Mouse (Mus musculus) forebrain, embryonic 15.5 days (tissue): ENCODE results near the gene Zfp119a. TPM values are rescaled to one million over a fixed set of nuclear protein-coding genes. Genes with fewer than 3 reads are reported as not detected.
"Not testable (repeated sequence)": the region's sequence is repeated elsewhere in the genome, so short reads cannot be mapped to it uniquely, and the experiment has no call there.

ENCODE experiments used
- ATAC-seq: fragments of 200-750 bp; cut with Nextera tagmentation; replicated peaks from 2 replicates; pipeline ENCODE4 v1.8.0; 2017; ENCODE audit warnings: mild to moderate bottlenecking, moderate TSS enrichment, moderate library complexity
- H3K27ac ChIP-seq: fragments of 300-500 bp; sonication (generic); replicated peaks from 2 replicates; pipeline ENCODE4 v1.5.1; 2015; ENCODE audit warnings: mild to moderate bottlenecking, inconsistent platforms
- H3K27me3 ChIP-seq: fragments of 300-500 bp; sonication (generic); 2 replicates; pipeline ENCODE4 v1.6.1; 2015; ENCODE audit warnings: inconsistent platforms
- H3K36me3 ChIP-seq: fragments of 300-500 bp; sonication (generic); 2 replicates; pipeline ENCODE4 v1.6.1; 2015; ENCODE audit warnings: mild to moderate bottlenecking, inconsistent platforms
- H3K4me1 ChIP-seq: fragments of 300-500 bp; sonication (generic); 2 replicates; pipeline ENCODE4 v1.6.1; 2015; ENCODE audit warnings: inconsistent platforms
- H3K4me2 ChIP-seq: fragments of 300-500 bp; sonication (generic); replicated peaks from 2 replicates; pipeline ENCODE4 v1.6.1; 2015; ENCODE audit warnings: mild to moderate bottlenecking, inconsistent platforms
- H3K4me3 ChIP-seq: fragments of 300-500 bp; sonication (generic); 2 replicates; pipeline ENCODE4 v1.5.1; 2015; ENCODE audit warnings: mild to moderate bottlenecking, inconsistent platforms
- H3K9ac ChIP-seq: fragments of 300-500 bp; sonication (generic); replicated peaks from 2 replicates; pipeline ENCODE4 v1.6.1; 2015; ENCODE audit warnings: mild to moderate bottlenecking, inconsistent platforms
- H3K9me3 ChIP-seq: fragments of 300-500 bp; sonication (generic); 2 replicates; pipeline ENCODE4 v1.6.1; 2016; ENCODE audit warnings: inconsistent platforms
- WGBS: fragments of 180-500 bp; shearing (Covaris S2); methylation state at CpG from one replicate; pipeline ENCODE4 v1.1.7; 2015; ENCODE audit warnings: mixed read lengths; 5-methylcytosine and 5-hydroxymethylcytosine counted together
- polyA plus RNA-seq: library from polyadenylated mRNA; unstranded; fragments of >200 nt; fragmentation: Nextera tagmentation; extraction: Ambion mirVana; gene quantifications from 2 replicates; pipeline ENCODE4 v1.2.1, GENCODE M21; 2015

Zfp119a gene
- 11.4 and 13.1 TPM in 2 replicates for polyA plus RNA-seq

DNA sequence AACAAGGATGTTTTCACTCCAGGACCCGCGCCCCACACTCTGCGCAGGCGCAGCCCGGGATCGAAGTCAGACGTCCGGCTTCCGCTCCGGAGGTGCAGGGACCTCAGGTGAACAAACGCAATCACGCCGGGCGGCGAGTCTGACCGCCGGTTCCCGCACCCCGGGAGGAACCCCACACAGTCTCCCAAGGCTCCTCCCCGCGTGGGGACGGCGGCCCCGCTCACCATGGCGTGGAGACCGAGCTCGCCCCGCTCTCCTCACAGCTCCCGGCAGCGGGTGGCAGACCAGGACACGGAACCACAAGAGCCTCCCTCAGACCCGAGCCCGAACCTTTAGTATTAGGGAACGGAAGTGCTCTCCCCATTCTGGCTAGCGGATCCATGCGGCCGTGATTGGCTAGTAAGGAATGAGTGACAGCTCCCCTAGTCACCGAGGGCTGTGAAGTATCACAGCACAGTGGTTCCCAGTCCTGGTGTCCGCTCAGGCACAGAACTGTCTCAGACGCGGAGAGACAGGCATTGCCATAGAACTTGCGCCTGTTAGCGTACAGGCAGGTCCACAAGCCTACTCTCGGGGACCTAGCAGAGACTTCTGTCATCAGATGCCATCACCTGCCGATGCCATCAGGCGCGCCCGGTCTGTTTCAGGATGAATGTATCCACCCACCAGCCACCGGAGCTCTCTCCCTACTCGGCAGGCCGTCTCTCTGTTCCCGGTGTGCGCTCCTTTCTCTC lies at the start of gene Zfp119a:
Gene Zfp119a, minus strand, starts transcription at position 295 of the 734 bp plus-strand sequence.
- peak within 1 kb of the TSS; percentile 55 for H3K9ac ChIP-seq
- H3K4me3 ChIP-seq, result peak within 1 kb of the TSS; percentile 51
- peak; percentile 100 for ATAC-seq
- under 1% methylated on average over 46 of the region's 53 CpGs for WGBS
- peak within 1 kb of the TSS; percentile 90 for H3K27ac ChIP-seq
- H3K36me3 ChIP-seq, H3K9me3 ChIP-seq, H3K27me3 ChIP-seq: not testable (repeated sequence)
- H3K4me1 ChIP-seq, result peaks cover 18% of the 10 kb centered on the region
- H3K4me2 ChIP-seq, result peak within 1 kb of the TSS; percentile 58

DNA sequence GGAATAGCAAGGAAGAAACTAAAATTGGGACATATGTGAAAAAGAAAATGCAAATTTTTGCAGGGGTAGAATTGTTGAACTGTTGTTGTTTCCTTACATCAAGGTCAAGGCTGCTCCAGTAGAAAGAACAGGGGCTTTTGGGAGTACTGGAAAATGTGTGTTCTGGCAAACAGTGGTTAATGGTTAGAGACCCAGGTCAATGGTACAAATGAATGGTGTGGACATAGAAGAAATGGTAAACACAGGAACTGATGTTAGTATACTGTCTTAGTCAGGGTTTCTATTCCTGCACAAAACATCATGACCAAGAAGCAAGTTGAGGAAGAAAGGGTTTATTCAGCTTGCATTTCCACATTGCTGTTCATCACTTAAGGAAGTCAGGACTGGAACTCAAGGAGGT lies 27.9 kb upstream of the Zfp119a start:
- ATAC-seq, result no peak

DNA sequence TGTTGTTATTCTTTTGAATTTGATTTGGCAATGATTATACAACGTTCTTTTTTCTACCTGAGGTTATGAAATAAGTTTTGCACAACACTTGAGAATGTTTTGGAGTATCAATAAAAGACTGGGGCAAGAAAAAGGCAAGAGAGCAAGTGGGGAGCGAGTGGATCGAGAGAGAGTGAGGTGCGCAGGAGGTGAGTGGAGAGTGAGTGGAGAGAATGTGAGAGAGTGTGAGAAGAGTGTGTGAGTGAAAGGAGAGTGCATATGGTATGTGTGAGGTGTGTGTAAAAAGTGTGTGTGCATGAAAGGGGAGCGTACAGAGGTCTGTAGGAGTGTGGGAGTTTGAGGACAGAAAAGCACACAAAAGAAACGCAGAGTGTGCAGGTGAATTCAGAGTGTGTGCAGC lies 25.4 kb upstream of the Zfp119a start:
- ATAC-seq, result no peak
- Histone ChIP-seq H3K4me1 (no peaks in the 10 kb centered on the region), H3K27me3 (no peaks in the 10 kb centered on the region), H3K9ac (no peak overlapping the region), H3K9me3 (peaks cover under 1% of the 10 kb centered on the region; the same call in 1 of the 2 replicates), H3K27ac (no peak overlapping the region), H3K4me3 (no peak overlapping the region), H3K36me3 (peaks cover under 1% of the 10 kb centered on the region; the same call in 1 of the 2 replicates), H3K4me2 (no peak overlapping the region)
- 77% methylated on average over 6 of the region's 6 CpGs for WGBS

More for the DNA sequence above, 27.9 kb upstream of the Zfp119a start:
- H3K4me2 ChIP-seq, result no peak overlapping the region
- H3K27me3 ChIP-seq, result no peaks in the 10 kb centered on the region
- H3K9me3 ChIP-seq, result 0 out of 2 replicates have a peak, but pooled peaks cover 1% of the 10 kb centered on the region
- no peaks in the 10 kb centered on the region for H3K4me1 ChIP-seq
- H3K9ac ChIP-seq, result no peak overlapping the region
- H3K36me3 ChIP-seq, result no peaks in the 10 kb centered on the region
- no peak overlapping the region for H3K27ac ChIP-seq
- no peak overlapping the region for H3K4me3 ChIP-seq

DNA sequence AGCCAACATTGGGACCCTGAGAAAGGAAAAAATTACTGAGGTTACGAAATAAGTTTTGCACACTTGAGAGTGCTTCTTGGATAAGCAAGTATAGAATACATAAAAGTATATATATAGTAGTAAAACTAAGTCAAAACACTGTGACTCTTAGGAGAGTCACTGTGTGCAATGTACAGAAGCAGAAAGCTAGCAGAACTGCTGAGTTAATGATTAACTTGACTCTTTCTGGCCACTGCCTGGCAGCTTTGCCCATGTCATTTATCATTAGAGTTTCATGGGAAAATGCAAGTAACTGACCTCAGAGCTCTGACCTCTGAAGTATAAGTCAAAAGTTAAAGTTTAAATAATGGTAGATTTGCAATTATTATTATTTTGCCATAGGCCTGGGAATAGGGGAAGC lies 25.0 kb upstream of the Zfp119a start:
- H3K9me3 ChIP-seq, result peaks cover 3% of the 10 kb centered on the region; the same call in 1 of the 2 replicates
- no peaks in the 10 kb centered on the region for H3K4me1 ChIP-seq
- no peak for ATAC-seq
- H3K27me3 ChIP-seq, result no peaks in the 10 kb centered on the region
- H3K36me3 ChIP-seq, result peaks cover 4% of the 10 kb centered on the region; the same call in 1 of the 2 replicates
- H3K4me3 ChIP-seq, result no peak overlapping the region
- H3K4me2 ChIP-seq, result no peak overlapping the region
- 90% methylated on average over 1 of the region's 1 CpGs for WGBS
- H3K9ac ChIP-seq, result no peak overlapping the region
- H3K27ac ChIP-seq, result no peak overlapping the region

DNA sequence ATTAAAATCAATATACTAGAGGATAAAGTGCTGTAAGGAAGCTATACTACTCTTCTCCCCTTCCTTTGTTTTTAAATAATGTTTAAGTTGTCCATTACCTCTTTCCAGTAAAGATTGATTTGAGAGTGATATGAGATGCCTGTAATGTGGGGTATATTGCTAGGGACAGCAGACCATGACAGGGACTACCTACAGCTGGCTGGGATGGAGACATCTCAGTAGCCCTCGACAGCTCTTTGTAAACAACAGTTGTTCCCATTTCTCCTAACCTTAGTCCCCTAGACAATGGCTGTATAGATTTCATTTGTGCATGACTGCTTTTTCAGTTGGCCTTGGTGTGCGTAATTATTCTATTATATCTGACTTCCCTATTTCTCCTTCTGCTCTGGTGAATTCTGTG lies 24.4 kb upstream of the Zfp119a start:
- no peak overlapping the region for H3K27ac ChIP-seq

DNA sequence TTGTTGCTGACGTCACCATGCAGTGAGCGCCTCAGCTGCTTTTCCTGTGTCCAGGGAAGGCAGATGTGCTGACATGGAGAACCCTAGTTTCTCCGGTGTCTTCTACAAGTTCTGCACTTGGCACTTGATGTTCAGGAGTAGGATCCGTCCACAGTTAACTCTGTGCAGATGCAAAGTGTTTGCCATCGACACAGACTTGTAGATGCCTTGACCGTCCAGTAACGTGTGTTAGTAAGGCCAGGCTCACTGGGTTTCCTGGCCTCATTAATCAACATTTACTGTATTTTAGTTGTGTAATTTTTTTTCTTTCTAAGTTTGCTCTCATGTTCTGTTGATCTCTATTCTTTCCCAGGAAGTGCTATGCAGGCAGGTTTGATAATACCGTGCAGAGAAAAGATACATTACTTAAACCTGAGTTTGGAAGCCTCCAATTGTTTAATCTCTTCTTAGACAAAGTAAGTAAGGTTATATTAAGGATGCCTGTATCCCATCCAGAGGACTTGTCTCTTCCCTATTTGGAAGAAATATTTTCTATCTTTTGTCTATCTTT lies 13.8 kb upstream of the Zfp119a start:
- H3K9ac ChIP-seq, result peak overlapping the region; percentile 46

More for the DNA sequence above, 24.4 kb upstream of the Zfp119a start:
- Histone ChIP-seq H3K9ac (no peak overlapping the region), H3K4me1 (no peaks in the 10 kb centered on the region), H3K4me3 (no peak overlapping the region), H3K36me3 (peaks cover 9% of the 10 kb centered on the region), H3K4me2 (no peak overlapping the region), H3K9me3 (peaks cover 8% of the 10 kb centered on the region; the same call in 1 of the 2 replicates), H3K27me3 (no peaks in the 10 kb centered on the region)
- WGBS, result 69% methylated on average over 2 of the region's 2 CpGs
- no peak for ATAC-seq

DNA sequence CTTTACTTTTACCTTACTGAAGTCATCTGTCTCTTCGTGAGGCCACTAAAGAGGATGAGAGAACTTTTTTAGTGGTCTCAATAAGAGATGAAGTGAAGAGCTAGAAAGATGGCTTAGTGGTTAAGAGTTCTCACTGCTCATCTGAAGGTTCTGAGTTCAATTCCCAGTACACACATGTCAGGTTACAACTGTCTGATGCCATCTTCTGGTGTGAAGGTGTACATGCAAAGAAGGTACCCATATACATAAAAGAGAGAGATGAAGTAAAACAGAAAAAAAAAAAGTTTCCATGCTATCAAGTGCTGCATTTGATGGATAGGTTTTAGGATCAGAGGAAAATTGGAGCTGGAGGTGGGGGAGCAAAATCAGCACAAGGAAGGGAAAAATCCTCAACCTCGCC lies 6.2 kb upstream of the Zfp119a start:
- Histone ChIP-seq H3K4me2 (no peak overlapping the region), H3K9ac (no peak overlapping the region), H3K36me3 (no peaks in the 10 kb centered on the region), H3K4me1 (no peaks in the 10 kb centered on the region), H3K9me3 (no peaks in the 10 kb centered on the region), H3K4me3 (no peak overlapping the region), H3K27ac (no peak overlapping the region), H3K27me3 (peaks cover 4% of the 10 kb centered on the region; the same call in 1 of the 2 replicates)
- ATAC-seq, result no peak
- WGBS, result 57% methylated on average over 2 of the region's 2 CpGs

More for the DNA sequence above, 13.8 kb upstream of the Zfp119a start:
- Histone ChIP-seq H3K4me3 (peak overlapping the region; percentile 50), H3K27ac (peak overlapping the region; percentile 88), H3K4me2 (peak overlapping the region; percentile 51), H3K36me3 (peaks cover 11% of the 10 kb centered on the region)
- not testable (repeated sequence) for H3K4me1 ChIP-seq, ATAC-seq, H3K27me3 ChIP-seq, H3K9me3 ChIP-seq
- WGBS, result 11% methylated on average over 6 of the region's 8 CpGs

DNA sequence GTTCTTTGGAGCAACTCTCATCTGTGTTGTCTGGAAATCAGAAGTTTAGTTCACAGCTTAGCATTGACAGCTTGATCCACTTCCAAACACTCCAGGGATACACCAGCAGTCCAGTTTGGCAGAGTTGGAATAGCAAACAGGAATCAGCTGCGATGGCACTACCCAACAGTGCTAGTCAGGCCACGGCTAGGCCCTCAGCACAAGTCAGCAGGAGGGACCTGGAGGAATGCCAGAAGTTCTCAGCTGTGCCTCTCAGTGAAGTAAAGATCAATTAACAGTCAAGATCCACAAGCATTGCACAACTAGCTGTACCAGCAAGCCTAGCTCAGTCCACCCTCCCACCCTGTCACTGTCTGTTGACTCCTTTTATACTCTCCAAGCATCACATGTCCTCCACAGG lies 4.9 kb upstream of the Zfp119a start:
- Histone ChIP-seq H3K4me2 (no peak overlapping the region), H3K27ac (no peak overlapping the region), H3K9me3 (no peaks in the 10 kb centered on the region), H3K27me3 (peaks cover 4% of the 10 kb centered on the region; the same call in 1 of the 2 replicates), H3K9ac (no peak overlapping the region), H3K4me3 (no peak overlapping the region), H3K4me1 (peaks cover 5% of the 10 kb centered on the region), H3K36me3 (no peaks in the 10 kb centered on the region)
- no peak for ATAC-seq
- WGBS, result 38% methylated on average over 2 of the region's 2 CpGs

DNA sequence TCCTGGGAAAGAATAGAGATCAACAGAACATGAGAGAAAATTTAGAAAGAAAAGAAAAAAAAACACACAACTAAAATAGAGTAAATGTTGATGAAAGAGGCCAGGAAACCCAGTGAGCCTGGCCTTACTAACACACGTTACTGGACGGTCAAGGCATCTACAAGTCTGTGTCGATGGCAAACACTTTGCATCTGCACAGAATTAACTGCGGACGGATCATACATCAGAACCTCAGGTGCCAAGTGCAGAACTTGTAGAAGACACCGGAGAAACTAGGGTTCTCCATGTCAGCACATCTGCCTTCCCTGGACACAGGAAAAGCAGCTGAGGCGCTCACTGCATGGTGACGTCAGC lies 471 bp downstream of the Zfp119a start:
- not testable (repeated sequence) for H3K36me3 ChIP-seq, H3K27me3 ChIP-seq, H3K9me3 ChIP-seq, ATAC-seq
- Histone ChIP-seq H3K4me3 (peak overlapping the region; percentile 51), H3K9ac (peak overlapping the region; percentile 55), H3K4me2 (peak overlapping the region; percentile 49), H3K27ac (peak overlapping the region; percentile 90), H3K4me1 (peaks cover 18% of the 10 kb centered on the region)
- WGBS, result 0% methylated on average over 7 of the region's 8 CpGs

DNA sequence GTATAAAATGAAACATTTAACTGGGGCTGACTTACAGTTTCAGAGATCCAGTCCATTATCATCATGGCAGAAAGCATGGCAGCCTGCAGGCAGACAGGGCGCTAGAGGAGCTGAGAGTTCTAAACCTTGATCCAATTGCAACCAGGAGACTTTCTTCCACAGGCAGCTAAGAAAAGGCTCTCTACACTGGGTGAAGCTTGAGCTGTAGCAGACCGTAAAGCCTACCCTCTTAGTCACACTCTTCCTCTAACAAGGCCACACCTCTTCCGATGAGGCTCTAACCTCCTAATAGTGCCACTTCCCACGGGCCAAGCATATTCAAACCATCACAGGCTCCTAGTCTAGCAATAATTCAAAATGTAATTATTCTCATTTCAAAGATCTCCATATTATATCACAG lies 1.5 kb downstream of the Zfp119a start:
- ATAC-seq, result no peak
- peaks cover 18% of the 10 kb centered on the region for H3K4me1 ChIP-seq
- H3K27ac ChIP-seq, result no peak overlapping the region
- H3K9me3 ChIP-seq, result peaks cover 2% of the 10 kb centered on the region; the same call in 1 of the 2 replicates
- H3K4me3 ChIP-seq, result no peak overlapping the region
- H3K4me2 ChIP-seq, result 0 out of 2 replicates have a peak overlapping the region, but pooled peaks have one; percentile 5
- H3K36me3 ChIP-seq, result no peaks in the 10 kb centered on the region
- H3K9ac ChIP-seq, result no peak overlapping the region
- WGBS, result 96% methylated on average over 4 of the region's 4 CpGs
- no peaks in the 10 kb centered on the region for H3K27me3 ChIP-seq

DNA sequence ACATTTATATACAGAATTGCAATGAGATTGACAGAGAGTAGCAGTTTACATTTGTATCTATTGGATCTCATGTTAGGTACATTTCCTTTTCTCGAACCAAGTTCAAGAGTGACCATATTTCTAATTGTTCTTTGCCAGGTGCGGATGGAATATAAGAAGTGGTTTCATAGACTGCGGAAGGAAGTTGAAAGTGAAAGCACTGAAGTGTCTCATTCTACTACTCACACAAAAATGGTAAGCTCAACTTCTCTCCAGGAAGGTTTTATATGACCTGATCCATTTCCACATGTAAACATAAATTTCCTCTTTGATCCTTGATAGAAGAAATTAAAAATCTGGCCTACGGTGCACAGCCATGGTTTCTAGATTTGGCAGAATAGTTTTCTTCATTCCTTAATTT lies 35.7 kb downstream of the Zfp119a start:
- Histone ChIP-seq H3K9me3 (no peaks in the 10 kb centered on the region), H3K27ac (no peak overlapping the region), H3K4me3 (no peak overlapping the region), H3K4me2 (no peak overlapping the region), H3K9ac (no peak overlapping the region), H3K27me3 (no peaks in the 10 kb centered on the region), H3K4me1 (no peaks in the 10 kb centered on the region), H3K36me3 (no peaks in the 10 kb centered on the region)
- ATAC-seq, result no peak
- WGBS, result 90% methylated on average over 4 of the region's 4 CpGs

DNA sequence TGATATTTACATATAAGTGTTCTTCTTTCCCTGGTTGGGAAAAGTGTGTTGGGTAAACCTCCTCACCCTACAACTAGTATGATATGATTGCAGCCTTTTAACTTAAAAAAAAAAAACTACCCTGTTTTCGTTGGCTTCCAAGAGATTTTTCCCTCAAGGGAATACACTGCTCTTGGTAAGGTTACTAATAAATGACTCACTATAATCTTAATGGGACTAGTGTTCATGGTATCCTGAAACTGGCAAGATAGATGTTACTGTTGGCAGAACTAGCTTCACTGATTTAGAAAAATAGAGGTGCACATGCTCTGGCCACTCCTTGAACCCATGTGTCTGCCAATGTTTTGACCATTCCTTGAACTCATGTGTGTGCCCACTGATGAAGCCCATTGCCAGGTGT lies 57.2 kb downstream of the Zfp119a start:
- Histone ChIP-seq H3K9me3 (no peaks in the 10 kb centered on the region), H3K27ac (no peak overlapping the region), H3K9ac (no peak overlapping the region), H3K27me3 (no peaks in the 10 kb centered on the region), H3K4me1 (no peaks in the 10 kb centered on the region), H3K4me2 (no peak overlapping the region), H3K4me3 (no peak overlapping the region), H3K36me3 (no peaks in the 10 kb centered on the region)
- ATAC-seq, result no peak
- 76% methylated on average over 1 of the region's 1 CpGs for WGBS
